Mouse (Mus musculus): ENCODE results near the gene Alg11.

Alg11 gene

GRCm38 (mm10) chr8:22061126-22061525 is 605 bp downstream of the Alg11 start:
- no peak for DNase-seq (ENCODE audit: low read depth, low spot score)

GRCm38 (mm10) chr8:22079313-22080007 is 18.9 kb downstream of the Alg11 start:
- no peak for DNase-seq (ENCODE audit: low read depth, low spot score)

GRCm38 (mm10) chr8:22089226-22089625 is 28.7 kb downstream of the Alg11 start:
- no peak for DNase-seq (ENCODE audit: low read depth, low spot score)

- no peak for DNase-seq (ENCODE audit: low read depth, low spot score)
Observed at GRCm38 (mm10) chr8:22091568-22091967, 31.0 kb downstream of the Alg11 start.

- no peak for DNase-seq (ENCODE audit: low read depth, low spot score)
Observed at GRCm38 (mm10) chr8:22107020-22107419, 46.5 kb downstream of the Alg11 start.

All from skeletal muscle tissue, adult 2 months (tissue).